Mouse (Mus musculus) lung, embryonic 14.5 days (tissue): ENCODE measurements around the gene Hoxd12. TPM values are rescaled to one million over a fixed set of nuclear protein-coding genes. Genes with fewer than 3 reads are reported as not detected.
A peak's percentile ranks its signal among the peaks of the same experiment; 100 is the strongest.

Source experiments
- ATAC-seq: fragments of 200-750 bp; cut with Nextera tagmentation; 2 replicates; pipeline ENCODE4 v1.8.0; 2017; ENCODE audit warnings: mild to moderate bottlenecking, moderate TSS enrichment, moderate library complexity; ENCODE audit not compliant: insufficient read depth
- DNase-seq: peaks from one replicate; pipeline ENCODE4 v3.0.0-alpha.2; 2015
- H3K27ac ChIP-seq: fragments of 300-500 bp; sonication (generic); 2 replicates; pipeline ENCODE4 v1.5.1; 2014; ENCODE audit warnings: low read depth, mild to moderate bottlenecking, moderate library complexity
- H3K27me3 ChIP-seq: fragments of 300-500 bp; sonication (generic); 2 replicates; pipeline ENCODE4 v1.6.1; 2014; ENCODE audit warnings: low read length, control low read depth; ENCODE audit not compliant: insufficient read depth
- H3K36me3 ChIP-seq: fragments of 300-500 bp; sonication (generic); 2 replicates; pipeline ENCODE4 v1.6.1; 2014; ENCODE audit warnings: control low read depth; ENCODE audit not compliant: insufficient read depth
- H3K4me1 ChIP-seq: fragments of 300-500 bp; sonication (generic); 2 replicates; pipeline ENCODE4 v1.6.1; 2014; ENCODE audit warnings: antibody characterized with exemption, control low read depth; ENCODE audit not compliant: insufficient read depth
- H3K4me2 ChIP-seq: fragments of 300-500 bp; sonication (generic); 2 replicates; pipeline ENCODE4 v1.6.1; 2014; ENCODE audit warnings: mild to moderate bottlenecking
- H3K4me3 ChIP-seq: fragments of 300-500 bp; sonication (generic); 2 replicates; pipeline ENCODE4 v1.5.1; 2014; ENCODE audit warnings: low read depth, low read length
- H3K9ac ChIP-seq: fragments of 300-500 bp; sonication (generic); 2 replicates; pipeline ENCODE4 v1.6.1; 2014
- H3K9me3 ChIP-seq: fragments of 300-500 bp; sonication (generic); 2 replicates; pipeline ENCODE4 v1.6.1; 2016; ENCODE audit warnings: low read depth, low read length, control low read depth
- CTCF ChIP-seq: IDR thresholded peaks from 2 replicates; pipeline ENCODE4 v1.5.1; 2016; ENCODE audit warnings: antibody characterized with exemption, low read depth
- WGBS: fragments of 180-500 bp; shearing (Covaris S2); extraction: QIAGEN DNeasy Blood & Tissue Kit; methylation state at CpG from one replicate; pipeline ENCODE4 v1.1.7; 2014; 5-methylcytosine and 5-hydroxymethylcytosine counted together
- polyA plus RNA-seq: library from polyadenylated mRNA; unstranded; fragments of >200 nt; fragmentation: Nextera tagmentation; extraction: Ambion mirVana; gene quantifications from 2 replicates; pipeline ENCODE4 v1.2.1, GENCODE M21; 2014

Gene Hoxd12
- polyA plus RNA-seq, 1 experiment from 2014 or later, result not detected

DNA sequence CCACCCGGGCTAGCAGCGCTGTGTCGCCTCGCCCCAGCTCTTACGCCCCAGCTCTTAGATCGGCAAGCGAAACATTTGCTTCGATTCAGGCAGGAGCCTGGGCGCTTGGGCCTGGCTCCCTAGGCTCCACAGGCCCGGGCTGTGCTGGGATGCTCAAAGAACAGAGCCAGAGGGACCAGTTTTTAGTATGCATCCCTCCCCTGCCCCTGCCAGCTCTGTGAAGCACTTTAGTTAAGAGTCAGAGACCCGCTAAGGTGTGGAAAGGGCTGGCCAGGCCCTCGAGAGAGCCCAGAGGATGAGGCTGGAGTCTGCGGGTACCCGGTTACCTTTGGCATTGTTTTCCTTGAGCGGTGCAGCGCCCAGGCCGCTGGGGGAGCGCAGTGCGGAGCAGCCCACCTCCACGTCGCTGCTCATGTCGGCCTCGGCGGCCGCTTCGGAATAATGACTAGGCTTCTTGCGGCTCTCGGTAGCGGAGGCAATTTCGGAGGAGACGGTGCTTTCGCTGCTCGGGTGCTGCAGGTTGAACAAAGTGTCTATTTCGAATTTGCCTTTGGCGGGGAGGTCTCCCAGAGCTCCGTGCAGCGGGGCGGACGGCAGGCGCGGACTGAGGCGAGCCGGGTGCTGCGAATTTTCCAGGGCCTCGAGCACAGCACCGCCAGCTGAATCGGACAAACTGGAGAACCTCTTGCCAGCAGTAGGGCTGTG is 16.0 kb upstream of the Hoxd12 start:
- Histone ChIP-seq H3K4me2 (peak overlapping the region; percentile 10; the same call in 1 of the 2 replicates), H3K9ac (no peak overlapping the region), H3K4me3 (0 out of 2 replicates have a peak overlapping the region, but pooled peaks have one; percentile 2), H3K27ac (no peak overlapping the region), H3K4me1 (no peaks in the 10 kb centered on the region), H3K36me3 (no peaks in the 10 kb centered on the region), H3K27me3 (peaks cover 99% of the 10 kb centered on the region), H3K9me3 (no peaks in the 10 kb centered on the region)
- no peak for DNase-seq
- TF ChIP-seq CTCF, result no peak
- WGBS, result under 1% methylated on average over 47 of the region's 47 CpGs
- no peak for ATAC-seq

DNA sequence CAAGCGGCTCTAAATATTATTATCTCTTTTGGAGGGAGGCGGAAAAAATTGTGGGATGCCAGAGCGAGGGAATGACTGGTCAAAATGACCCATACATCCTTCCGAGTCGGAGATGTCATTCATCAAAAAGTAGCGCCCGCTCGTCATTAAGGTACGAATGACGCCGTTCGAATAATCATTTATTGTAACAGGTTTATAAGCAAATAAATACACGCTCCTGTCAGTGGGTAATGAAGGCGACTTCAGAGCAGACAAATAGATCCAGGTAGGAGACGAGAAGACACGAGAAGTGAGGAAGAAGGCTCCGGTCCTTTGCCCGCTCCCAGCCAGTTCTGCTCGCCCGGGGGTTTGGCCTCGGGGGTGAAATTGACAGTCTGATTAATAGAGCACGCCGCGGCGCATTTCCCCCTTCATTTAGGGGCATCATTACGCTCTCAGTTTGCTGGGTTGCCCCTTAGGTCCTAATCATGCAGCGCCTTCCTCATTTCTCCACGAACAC is 15.3 kb upstream of the Hoxd12 start, which contains the start of gene Evx2:
Gene Evx2 (minus strand): TSS at position 51 of the 499 bp plus-strand sequence.
- peak within 1 kb of the TSS; percentile 10; the same call in 1 of the 2 replicates for H3K4me2 ChIP-seq
- no peak for TF ChIP-seq CTCF

DNA sequence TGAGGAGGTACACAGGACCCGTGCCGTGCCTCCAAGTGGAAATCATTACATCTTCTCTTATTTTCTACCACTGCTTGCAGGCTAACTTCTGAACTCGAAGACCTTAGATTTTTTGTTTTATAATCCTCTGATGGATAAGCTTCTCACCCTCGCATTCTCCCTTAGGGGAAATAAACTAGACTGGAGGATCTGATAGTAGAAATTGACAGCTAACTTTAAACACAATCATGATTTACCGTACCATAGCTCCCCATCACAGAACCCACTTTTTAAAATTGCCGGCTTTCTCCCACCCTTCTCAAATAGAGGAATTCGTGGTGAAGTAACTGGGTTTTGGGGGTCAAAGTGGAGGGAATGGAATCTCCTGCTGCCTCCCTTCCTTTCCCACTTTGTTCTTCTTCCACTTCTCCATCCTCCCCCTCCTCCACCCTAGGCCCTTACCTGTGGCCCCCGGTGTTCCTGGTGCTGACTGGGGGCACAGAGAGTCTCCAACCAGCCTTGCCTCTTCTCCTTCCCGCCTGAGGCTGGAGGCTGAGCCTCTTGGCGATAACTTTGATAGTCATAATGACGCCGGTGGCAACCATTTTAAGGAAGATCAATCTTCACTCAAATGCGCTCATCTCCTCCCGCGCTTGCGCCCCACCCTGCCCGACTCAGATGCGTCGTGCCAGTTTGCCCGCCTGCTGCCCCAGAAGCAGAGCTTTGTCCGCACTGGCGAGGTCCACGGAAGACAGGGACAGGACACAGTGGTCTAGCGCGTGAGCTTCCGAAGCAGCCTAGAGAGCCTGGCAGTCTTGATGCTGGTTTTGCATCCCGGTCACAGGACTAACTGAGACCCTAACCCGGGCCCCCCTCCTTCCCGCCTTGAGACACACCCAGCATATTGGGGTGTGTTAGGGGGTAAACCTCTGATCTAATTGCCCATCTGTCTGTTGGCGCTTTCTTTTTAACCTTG is 14.1 kb upstream of the Hoxd12 start:
- H3K9ac ChIP-seq, result no peak overlapping the region
- H3K4me1 ChIP-seq, result no peaks in the 10 kb centered on the region
- TF ChIP-seq CTCF, result no peak
- no peaks in the 10 kb centered on the region for H3K36me3 ChIP-seq
- no peak for ATAC-seq
- peaks cover 98% of the 10 kb centered on the region for H3K27me3 ChIP-seq
- no peaks in the 10 kb centered on the region for H3K9me3 ChIP-seq
- 2% methylated on average over 30 of the region's 30 CpGs for whole genome bisulfite sequencing
- DNase-seq, result no peak
- no peak overlapping the region for H3K27ac ChIP-seq
- H3K4me3 ChIP-seq, result no peak overlapping the region
- 0 out of 2 replicates have a peak overlapping the region, but pooled peaks have one; percentile 11 for H3K4me2 ChIP-seq

More for the DNA sequence above, 15.3 kb upstream of the Hoxd12 start, which contains the start of gene Evx2:
- Histone ChIP-seq H3K27ac (no peak within 1 kb of the TSS), H3K27me3 (peaks cover 99% of the 10 kb centered on the region), H3K36me3 (no peaks in the 10 kb centered on the region), H3K4me3 (0 out of 2 replicates have a peak within 1 kb of the TSS, but pooled peaks have one; percentile 2), H3K4me1 (no peaks in the 10 kb centered on the region), H3K9me3 (no peaks in the 10 kb centered on the region), H3K9ac (no peak within 1 kb of the TSS)
- no peak for ATAC-seq
- 2% methylated on average over 28 of the region's 28 CpGs for WGBS
- no peak for DNase-seq

DNA sequence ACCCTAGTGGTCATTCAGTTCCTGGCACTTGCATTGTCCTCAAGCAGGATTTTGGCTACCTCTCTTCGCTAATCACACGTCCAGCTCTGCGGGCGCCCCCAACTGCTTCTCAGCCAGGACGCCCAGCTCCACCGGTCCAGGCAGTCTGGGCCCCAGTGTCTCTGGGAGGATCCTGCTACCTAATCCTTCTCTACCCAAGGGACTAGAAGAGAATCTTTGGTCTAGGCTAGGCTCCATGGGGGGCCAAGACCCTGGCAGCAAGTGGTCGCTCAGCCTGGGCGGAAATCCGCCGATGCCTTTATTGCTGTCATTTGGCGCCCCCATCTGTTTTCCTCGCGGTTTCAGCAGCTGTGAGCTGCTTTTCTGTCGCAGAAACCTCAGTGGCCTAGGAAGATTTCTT is 13.1 kb upstream of the Hoxd12 start:
- no peaks in the 10 kb centered on the region for H3K36me3 ChIP-seq
- peak overlapping the region; percentile 20; the same call in 1 of the 2 replicates for H3K4me3 ChIP-seq
- peak; percentile 65 for TF ChIP-seq CTCF
- H3K4me2 ChIP-seq, result peak overlapping the region; percentile 50
- no peaks in the 10 kb centered on the region for H3K4me1 ChIP-seq
- H3K9me3 ChIP-seq, result no peaks in the 10 kb centered on the region
- WGBS, result under 1% methylated on average over 14 of the region's 14 CpGs
- DNase-seq (peak; percentile 88), ATAC-seq (peak; percentile 48; the same call in 1 of the 2 replicates)
- H3K27me3 ChIP-seq, result peaks cover 97% of the 10 kb centered on the region
- no peak overlapping the region for H3K27ac ChIP-seq
- no peak overlapping the region for H3K9ac ChIP-seq

DNA sequence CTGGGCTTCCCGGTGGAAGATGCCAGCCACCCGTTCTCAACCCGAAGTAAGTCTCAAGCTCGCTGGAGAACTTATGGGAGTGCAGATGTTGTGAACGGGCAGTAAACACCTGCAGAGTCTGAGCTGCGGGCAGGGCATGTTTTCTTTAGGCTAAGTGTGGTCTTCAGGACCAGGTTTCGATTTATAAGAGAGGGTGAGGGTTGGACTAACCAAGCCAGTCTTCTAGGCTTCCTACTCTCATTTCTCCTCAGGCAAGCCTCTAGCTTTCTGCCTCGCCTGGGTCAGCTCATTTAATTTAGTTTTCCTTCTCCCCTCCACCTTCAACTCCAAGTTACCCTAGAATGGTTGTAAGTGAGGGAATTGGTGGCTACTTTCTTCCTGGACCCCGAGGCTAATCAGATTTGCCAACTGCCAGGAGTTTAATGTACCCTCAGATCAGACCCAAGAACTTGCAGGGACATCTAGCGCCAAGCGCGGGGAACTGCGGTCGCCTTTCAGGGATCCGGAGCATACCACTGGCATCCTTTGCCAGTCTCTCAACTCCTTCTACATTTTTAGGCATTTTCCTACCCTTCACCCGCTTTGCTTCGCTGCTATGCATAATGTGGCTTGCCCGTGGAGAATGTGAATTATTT is 11.4 kb upstream of the Hoxd12 start:
- H3K9ac ChIP-seq, result no peak overlapping the region
- no peaks in the 10 kb centered on the region for H3K36me3 ChIP-seq
- peaks cover 97% of the 10 kb centered on the region for H3K27me3 ChIP-seq
- ATAC-seq, result no peak
- H3K4me2 ChIP-seq, result no peak overlapping the region
- DNase-seq, result peak; percentile 84
- no peak overlapping the region for H3K27ac ChIP-seq
- no peaks in the 10 kb centered on the region for H3K9me3 ChIP-seq
- 4% methylated on average over 18 of the region's 18 CpGs for WGBS
- H3K4me3 ChIP-seq, result no peak overlapping the region
- H3K4me1 ChIP-seq, result no peaks in the 10 kb centered on the region
- TF ChIP-seq CTCF, result peak; percentile 74

DNA sequence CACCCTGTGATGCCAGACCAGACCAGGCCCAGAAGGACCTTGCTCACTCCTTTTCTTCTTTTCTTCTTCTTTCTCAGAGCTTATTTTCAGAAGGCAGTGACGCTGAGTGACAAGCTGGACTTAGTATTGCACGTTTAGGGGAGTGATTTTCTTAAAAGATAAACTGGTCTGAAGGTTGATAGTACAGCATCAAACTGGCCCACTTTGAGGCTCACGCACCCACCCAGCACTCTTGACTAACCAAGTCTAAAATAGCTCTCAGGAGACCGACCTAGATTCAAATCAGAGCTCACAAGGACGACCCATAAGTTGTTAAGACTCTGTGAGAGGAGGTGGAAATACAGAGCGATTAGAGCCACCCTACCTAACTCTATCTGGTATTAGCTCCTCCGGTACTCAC is 8.4 kb upstream of the Hoxd12 start:
- peaks cover 99% of the 10 kb centered on the region for H3K27me3 ChIP-seq
- TF ChIP-seq CTCF, result no peak
- WGBS, result 5% methylated on average over 7 of the region's 7 CpGs
- H3K36me3 ChIP-seq, result no peaks in the 10 kb centered on the region
- H3K4me2 ChIP-seq, result no peak overlapping the region
- H3K4me1 ChIP-seq, result no peaks in the 10 kb centered on the region
- no peak overlapping the region for H3K9ac ChIP-seq
- no peak overlapping the region for H3K27ac ChIP-seq
- ATAC-seq, result no peak
- no peaks in the 10 kb centered on the region for H3K9me3 ChIP-seq
- DNase-seq, result no peak
- no peak overlapping the region for H3K4me3 ChIP-seq
